Mouse (Mus musculus): Measurements from ENCODE around the gene Tnni3.

The Tnni3 gene

GRCm38 (mm10) chr7:4498251-4498650, 25.8 kb downstream of the Tnni3 start:
- DNase-seq (ENCODE audit: low read depth), result peak; percentile 47

DNA sequence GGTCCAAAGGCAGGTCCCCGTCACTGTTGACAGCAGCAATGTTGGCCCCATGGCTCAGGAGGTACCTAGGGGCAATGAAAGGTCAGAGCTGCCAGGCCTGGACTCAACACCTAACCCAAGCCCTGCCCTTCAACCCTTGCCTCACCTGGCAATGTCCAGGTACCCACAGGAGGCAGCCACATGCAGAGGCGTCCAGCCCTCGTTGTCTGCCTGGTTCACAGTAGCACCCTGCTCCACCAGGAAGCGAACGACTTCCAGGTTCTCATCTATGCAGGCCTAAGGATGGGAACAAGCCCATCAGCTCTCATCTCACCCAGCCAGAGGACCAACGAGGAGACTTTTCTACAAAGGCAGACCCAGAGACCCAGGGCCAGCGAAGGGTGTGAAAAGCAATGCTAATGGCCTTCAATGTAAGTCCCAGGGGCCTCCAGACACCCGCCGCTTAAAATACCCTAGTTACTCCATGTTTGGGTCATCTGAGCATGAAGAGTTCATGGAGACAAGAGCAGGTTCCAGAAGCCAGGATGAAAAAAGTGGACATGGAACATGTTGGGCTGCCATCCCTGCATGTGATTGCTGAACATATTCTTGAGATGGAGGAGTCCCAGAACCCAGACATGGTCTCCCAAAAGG, 26.6 kb downstream of the Tnni3 start:
- DNase-seq (ENCODE audit: low read depth), result no peak

GRCm38 (mm10) chr7:4496468-4496867, 27.6 kb downstream of the Tnni3 start:
- no peak for DNase-seq (ENCODE audit: low read depth)

DNA sequence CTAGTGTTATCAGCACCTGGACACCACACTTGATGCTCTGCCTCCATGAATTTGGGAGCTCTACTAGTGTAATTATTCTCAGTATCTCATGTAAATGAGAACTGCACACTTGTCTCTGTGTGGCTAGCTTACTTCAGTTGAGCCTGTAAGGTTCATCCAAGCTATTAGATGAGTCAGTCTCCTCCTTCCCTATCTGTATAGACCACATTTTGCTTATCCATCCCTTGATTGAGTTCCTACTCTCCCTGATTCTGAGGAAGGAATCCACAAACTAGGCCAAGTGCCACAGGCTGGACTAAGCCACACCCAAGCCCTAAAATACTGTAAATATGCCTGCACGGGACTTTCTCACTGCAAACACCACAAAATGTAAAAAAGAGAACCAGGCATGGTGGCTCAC, 30.0 kb downstream of the Tnni3 start:
- DNase-seq (ENCODE audit: low read depth), result no peak

GRCm38 (mm10) chr7:4492284-4493224, 31.5 kb downstream of the Tnni3 start:
- peak; percentile 19 for DNase-seq (ENCODE audit: low read depth)

DNA sequence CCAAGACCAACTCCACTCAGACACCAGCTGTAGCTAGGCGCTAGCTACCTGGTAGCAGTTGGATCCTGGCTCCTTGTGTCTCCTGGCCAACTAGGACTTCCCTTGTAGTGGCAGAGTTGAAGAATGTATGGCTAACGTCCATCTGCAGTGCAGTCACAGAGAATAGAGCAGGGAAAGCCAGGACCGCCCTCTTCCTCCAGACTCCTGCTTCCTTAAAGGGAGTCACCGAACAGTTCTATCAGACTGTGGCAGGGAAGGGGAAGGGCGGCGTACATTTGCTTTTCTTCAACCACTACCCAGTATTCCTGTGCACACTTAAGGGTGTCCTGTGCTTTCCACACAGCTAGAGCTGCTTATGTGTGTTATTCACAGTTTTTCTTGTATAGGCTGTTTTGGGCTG, 32.7 kb downstream of the Tnni3 start:
- DNase-seq (ENCODE audit: low read depth), result no peak

DNA sequence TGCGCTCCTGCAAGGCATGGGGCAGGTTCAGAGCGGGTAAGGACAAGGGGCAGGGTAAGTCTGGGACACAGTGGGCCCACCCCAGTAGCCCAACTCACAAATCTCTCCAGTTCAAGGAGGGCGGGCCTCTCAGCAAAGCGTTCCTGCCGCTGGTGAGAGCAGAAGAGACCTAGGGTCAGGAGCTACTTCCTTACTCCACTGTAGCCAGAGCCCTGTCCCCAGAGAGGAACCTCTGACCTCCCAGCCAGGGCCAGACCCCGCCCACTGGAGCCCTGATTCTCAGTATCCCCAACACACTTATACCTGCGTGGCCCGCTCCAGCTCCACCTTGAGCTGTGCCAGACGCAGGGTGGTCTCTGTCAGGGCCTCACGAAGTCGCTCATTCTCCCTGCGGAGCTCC, 41.7 kb downstream of the Tnni3 start:
- DNase-seq (ENCODE audit: low read depth), result no peak

GRCm38 (mm10) chr7:4479674-4480073, 44.4 kb downstream of the Tnni3 start:
- DNase-seq (ENCODE audit: low read depth), result peak; percentile 76

DNA sequence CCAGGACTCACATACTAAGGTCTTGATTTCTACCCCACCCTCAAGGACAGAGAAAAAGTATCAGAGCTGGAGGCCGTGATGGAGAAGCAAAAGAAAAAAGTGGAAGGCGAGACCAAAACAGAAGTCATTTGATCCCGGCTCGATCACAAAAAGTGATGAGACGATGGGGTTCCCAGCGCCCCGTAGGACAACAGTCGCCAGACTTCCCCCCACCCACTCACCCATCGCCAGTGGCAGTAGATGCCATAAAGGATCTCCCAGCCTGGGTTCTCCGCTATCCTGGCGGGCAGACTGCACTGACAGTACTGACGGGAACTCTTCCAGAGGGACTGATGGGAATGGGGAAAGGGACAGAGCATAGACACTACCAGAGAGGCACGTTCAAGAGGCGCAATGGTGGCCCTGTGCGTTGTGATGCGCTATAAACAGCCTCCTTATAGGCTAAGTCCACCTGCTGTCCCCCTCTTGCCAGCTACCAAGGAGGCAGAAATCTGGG, 45.2 kb downstream of the Tnni3 start:
- no peak for DNase-seq (ENCODE audit: low read depth)

- peak; percentile 91 for DNase-seq (ENCODE audit: low read depth)
Measured at GRCm38 (mm10) chr7:4478021-4478795, 45.8 kb downstream of the Tnni3 start.

- DNase-seq (ENCODE audit: low read depth), result no peak
Measured at GRCm38 (mm10) chr7:4473940-4474339, 50.1 kb downstream of the Tnni3 start.

GRCm38 (mm10) chr7:4471179-4471555, 52.9 kb downstream of the Tnni3 start:
- peak; percentile 89 for DNase-seq (ENCODE audit: low read depth)

DNA sequence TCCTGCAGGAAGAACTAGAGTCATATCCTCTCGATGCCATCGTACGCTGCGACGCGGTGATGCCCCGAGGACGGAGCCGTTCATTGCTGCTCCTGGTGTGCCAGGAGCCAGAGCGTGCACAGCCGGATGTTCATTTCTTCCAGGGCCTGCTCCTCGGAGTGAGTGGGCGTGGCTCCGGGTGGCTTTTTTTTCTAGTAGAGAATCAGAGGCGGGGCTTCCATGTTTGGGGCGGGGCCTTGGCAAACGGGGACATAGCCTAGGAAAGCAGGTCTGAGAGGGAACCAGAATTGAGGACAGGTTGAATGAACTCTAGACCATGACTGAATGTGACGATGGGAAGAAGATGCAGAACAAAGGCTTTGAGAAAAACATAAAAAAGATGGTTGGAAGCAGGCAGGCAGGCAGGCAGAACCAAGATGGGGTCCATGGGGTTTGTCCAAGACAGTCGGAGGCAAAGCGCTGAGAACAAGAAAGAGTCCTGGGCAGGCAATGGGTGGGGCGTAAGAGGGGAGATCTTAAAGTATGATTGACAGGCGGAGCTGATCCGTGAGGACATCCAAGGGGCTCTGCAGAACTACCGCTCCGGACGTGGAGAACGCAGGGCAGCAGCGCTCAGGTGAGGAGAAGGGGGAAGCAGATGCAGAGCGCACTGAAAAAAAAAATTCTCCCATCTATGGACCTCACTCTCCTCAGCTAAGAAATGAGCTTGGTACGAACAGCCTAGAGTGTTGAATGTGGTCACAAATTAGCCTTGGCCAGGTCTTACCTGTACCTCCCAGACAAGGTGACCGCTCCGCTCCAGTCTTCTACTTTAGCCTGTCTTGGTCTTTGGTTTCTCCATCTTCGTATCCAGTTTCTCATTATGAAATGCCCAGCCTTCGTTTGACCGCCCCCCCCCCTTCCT, 53.5 kb downstream of the Tnni3 start:
- DNase-seq (ENCODE audit: low read depth), result peak; percentile 47
